Mouse (Mus musculus) neural tube, embryonic 11.5 days (tissue): ENCODE measurements around the gene Magoh. TPM values are rescaled to one million over a fixed set of nuclear protein-coding genes. Genes with fewer than 3 reads are reported as not detected.

ENCODE experiments used
- ATAC-seq: fragments of 200-750 bp; cut with Nextera tagmentation; 2 replicates; pipeline ENCODE4 v1.8.0; 2017; ENCODE audit warnings: moderate number of reproducible peaks, mild to moderate bottlenecking, moderate TSS enrichment, moderate library complexity; ENCODE audit not compliant: insufficient read depth, low FRiP score, low TSS enrichment
- DNase-seq: peaks from one replicate; pipeline ENCODE4 v3.0.0-alpha.2; 2015; ENCODE audit warnings: low spot score
- H3K27ac ChIP-seq: fragments of 300-500 bp; sonication (generic); 2 replicates; pipeline ENCODE4 v1.5.1; 2014; ENCODE audit warnings: low read depth, mild to moderate bottlenecking, low read length
- H3K27me3 ChIP-seq: fragments of 300-500 bp; sonication (generic); 2 replicates; pipeline ENCODE4 v1.6.1; 2014; ENCODE audit warnings: mild to moderate bottlenecking, low read length, mixed read lengths; ENCODE audit not compliant: control insufficient read depth, insufficient read depth
- H3K36me3 ChIP-seq: fragments of 300-500 bp; sonication (generic); 2 replicates; pipeline ENCODE4 v1.6.1; 2014; ENCODE audit warnings: mild to moderate bottlenecking, low read length, moderate library complexity, mixed read lengths; ENCODE audit not compliant: control insufficient read depth, insufficient read depth
- H3K4me1 ChIP-seq: fragments of 300-500 bp; sonication (generic); 2 replicates; pipeline ENCODE4 v1.6.1; 2014; ENCODE audit warnings: low read length, mixed read lengths; ENCODE audit not compliant: control insufficient read depth, insufficient read depth
- H3K4me2 ChIP-seq: fragments of 300-500 bp; sonication (generic); 2 replicates; pipeline ENCODE4 v1.6.1; 2014; ENCODE audit warnings: low read depth, mild to moderate bottlenecking, moderate library complexity
- H3K4me3 ChIP-seq: fragments of 300-500 bp; sonication (generic); 2 replicates; pipeline ENCODE4 v1.5.1; 2014; ENCODE audit warnings: low read depth, low read length
- H3K9ac ChIP-seq: fragments of 300-500 bp; sonication (generic); 2 replicates; pipeline ENCODE4 v1.6.1; 2014; ENCODE audit warnings: mild to moderate bottlenecking, low read length
- H3K9me3 ChIP-seq: fragments of 300-500 bp; sonication (generic); 2 replicates; pipeline ENCODE4 v1.6.1; 2016; ENCODE audit warnings: low read length; ENCODE audit not compliant: control insufficient read depth
- WGBS: fragments of 180-500 bp; shearing (Covaris S2); extraction: QIAGEN DNeasy Blood & Tissue Kit; methylation state at CpG from one replicate; pipeline ENCODE4 v1.1.7; 2014; 5-methylcytosine and 5-hydroxymethylcytosine counted together
- polyA plus RNA-seq: library from polyadenylated mRNA; unstranded; fragments of >200 nt; fragmentation: Nextera tagmentation; extraction: Ambion mirVana; gene quantifications from 2 replicates; pipeline ENCODE4 v1.2.1, GENCODE M21; 2014

Magoh gene
- 195 and 208 TPM in 2 replicates for polyA plus RNA-seq

GRCm38 (mm10) chr4:107879254-107880050, at the start of gene Magoh:
TSS of gene Magoh (plus strand) at chr4:107879755.
- 4% methylated on average over 48 of the region's 48 CpGs for WGBS
- DNase-seq (peak; percentile 97), ATAC-seq (peak; percentile 90)
- H3K9me3 ChIP-seq: no peaks in the 10 kb centered on the region
- H3K27ac ChIP-seq: no peak within 1 kb of the TSS
- peak within 1 kb of the TSS; percentile 61 for H3K4me2 ChIP-seq
- H3K4me1 ChIP-seq: 0 out of 2 replicates have a peak, but pooled peaks cover 4% of the 10 kb centered on the region
- H3K4me3 ChIP-seq: peak within 1 kb of the TSS; percentile 54
- H3K27me3 ChIP-seq: no peaks in the 10 kb centered on the region
- peak within 1 kb of the TSS; percentile 44 for H3K9ac ChIP-seq
- peaks cover 4% of the 10 kb centered on the region for H3K36me3 ChIP-seq

DNA sequence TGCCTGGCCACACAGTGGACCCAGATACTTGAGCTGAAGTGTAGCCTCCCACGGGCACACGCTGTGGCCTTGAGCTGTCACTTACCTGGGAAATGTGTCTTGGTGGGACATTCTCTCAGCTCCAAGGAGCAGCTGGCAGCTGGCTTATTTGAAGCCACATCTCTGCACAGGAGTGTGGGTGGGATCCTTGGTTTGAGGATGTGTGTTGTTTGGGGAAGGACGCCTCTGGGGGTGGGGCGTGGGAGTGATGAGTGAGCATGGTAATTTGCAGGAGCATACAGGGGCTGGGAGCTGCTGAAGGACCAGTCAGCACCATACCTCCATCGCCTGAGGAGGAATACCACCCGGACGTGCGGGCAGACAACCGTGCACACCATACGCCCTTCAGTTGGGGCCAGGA, 49.4 kb upstream of the Magoh start:
- H3K27ac ChIP-seq: peak overlapping the region; percentile 78
- H3K4me3 ChIP-seq: no peak overlapping the region
- H3K9me3 ChIP-seq: no peaks in the 10 kb centered on the region
- no peaks in the 10 kb centered on the region for H3K27me3 ChIP-seq
- ATAC-seq (peak; percentile 25), DNase-seq (no peak)
- no peak overlapping the region for H3K9ac ChIP-seq
- no peak overlapping the region for H3K4me2 ChIP-seq
- peaks cover 81% of the 10 kb centered on the region for H3K4me1 ChIP-seq
- no peaks in the 10 kb centered on the region for H3K36me3 ChIP-seq
- 50% methylated on average over 10 of the region's 10 CpGs for WGBS

- Histone ChIP-seq H3K9ac (peak overlapping the region; percentile 24), H3K4me2 (no peak overlapping the region), H3K27me3 (no peaks in the 10 kb centered on the region), H3K4me3 (no peak overlapping the region), H3K27ac (peak overlapping the region; percentile 78), H3K9me3 (no peaks in the 10 kb centered on the region), H3K36me3 (no peaks in the 10 kb centered on the region), H3K4me1 (peaks cover 83% of the 10 kb centered on the region)
- ATAC-seq: peak; percentile 72
- DNase-seq: peak; percentile 78
- 35% methylated on average over 7 of the region's 7 CpGs for WGBS
These were observed 48.7 kb upstream of the Magoh start for GRCm38 (mm10) chr4:107830821-107831221.

DNA sequence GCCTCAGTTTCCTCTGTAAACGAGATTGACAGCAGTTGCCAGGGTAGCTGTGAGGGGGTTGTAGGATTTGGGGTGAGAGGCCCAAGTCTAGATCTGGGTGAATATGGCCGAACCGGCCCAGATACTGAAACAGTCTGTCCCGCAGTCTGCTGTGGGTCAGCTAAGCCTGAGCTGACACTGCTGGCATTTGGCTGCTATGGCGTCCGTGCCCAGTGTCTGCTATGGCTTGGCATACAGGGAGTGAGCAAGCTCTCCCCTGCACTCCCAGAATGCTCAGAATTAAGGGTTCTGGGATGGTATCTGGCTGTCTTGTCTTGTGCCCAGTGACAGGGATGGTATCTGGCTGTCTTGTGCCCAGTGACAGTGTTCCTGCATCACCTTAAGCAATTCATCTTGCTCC, 47.9 kb upstream of the Magoh start:
- WGBS: 90% methylated on average over 6 of the region's 6 CpGs
- peak overlapping the region; percentile 24; the same call in 1 of the 2 replicates for H3K9ac ChIP-seq
- no peaks in the 10 kb centered on the region for H3K36me3 ChIP-seq
- no peaks in the 10 kb centered on the region for H3K9me3 ChIP-seq
- peak overlapping the region; percentile 78 for H3K27ac ChIP-seq
- no peaks in the 10 kb centered on the region for H3K27me3 ChIP-seq
- H3K4me3 ChIP-seq: no peak overlapping the region
- DNase-seq (no peak), ATAC-seq (no peak)
- H3K4me2 ChIP-seq: no peak overlapping the region
- H3K4me1 ChIP-seq: peaks cover 86% of the 10 kb centered on the region

- DNase-seq (no peak), ATAC-seq (no peak)
- 76% methylated on average over 5 of the region's 5 CpGs for WGBS
- Histone ChIP-seq H3K27ac (no peak overlapping the region), H3K9me3 (no peaks in the 10 kb centered on the region), H3K4me3 (no peak overlapping the region), H3K27me3 (no peaks in the 10 kb centered on the region), H3K9ac (no peak overlapping the region), H3K4me2 (no peak overlapping the region), H3K4me1 (peaks cover 80% of the 10 kb centered on the region), H3K36me3 (no peaks in the 10 kb centered on the region)
These were observed 46.0 kb upstream of the Magoh start for GRCm38 (mm10) chr4:107833525-107833924.

DNA sequence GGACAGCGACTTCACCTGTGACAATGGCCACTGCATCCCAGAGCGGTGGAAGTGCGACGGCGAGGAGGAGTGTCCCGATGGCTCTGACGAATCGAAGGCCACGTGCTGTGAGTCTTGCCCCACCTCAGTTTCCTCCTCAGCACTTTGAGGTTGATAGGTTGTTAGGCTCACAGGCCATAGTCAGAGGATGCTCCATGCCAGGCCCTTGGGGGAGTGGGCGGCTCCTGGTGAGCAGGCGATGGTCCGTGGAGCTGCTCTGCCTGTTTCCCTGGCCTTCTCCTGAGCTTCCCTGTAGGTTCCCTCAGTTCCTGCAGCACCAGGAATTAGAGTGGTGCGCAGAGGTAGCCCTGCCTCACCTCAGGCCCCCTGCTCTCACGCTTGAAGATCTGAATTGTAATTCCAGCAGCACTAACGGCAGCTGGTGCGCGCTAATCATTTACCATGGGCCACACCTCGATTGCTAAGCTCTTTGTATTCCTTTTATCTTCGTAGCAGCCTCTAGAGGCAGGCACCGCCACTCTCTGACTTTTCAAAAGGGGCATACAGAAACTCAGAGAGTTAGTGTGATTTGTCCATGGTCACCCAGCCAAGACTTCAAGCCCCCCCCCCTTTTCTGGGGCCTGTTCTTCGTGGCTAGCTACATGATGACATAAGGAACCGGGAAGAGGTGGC, 44.8 kb upstream of the Magoh start:
- peak overlapping the region; percentile 50 for H3K9ac ChIP-seq
- 40% methylated on average over 22 of the region's 22 CpGs for WGBS
- peak; percentile 5; the same call in 1 of the 2 replicates for ATAC-seq

DNA sequence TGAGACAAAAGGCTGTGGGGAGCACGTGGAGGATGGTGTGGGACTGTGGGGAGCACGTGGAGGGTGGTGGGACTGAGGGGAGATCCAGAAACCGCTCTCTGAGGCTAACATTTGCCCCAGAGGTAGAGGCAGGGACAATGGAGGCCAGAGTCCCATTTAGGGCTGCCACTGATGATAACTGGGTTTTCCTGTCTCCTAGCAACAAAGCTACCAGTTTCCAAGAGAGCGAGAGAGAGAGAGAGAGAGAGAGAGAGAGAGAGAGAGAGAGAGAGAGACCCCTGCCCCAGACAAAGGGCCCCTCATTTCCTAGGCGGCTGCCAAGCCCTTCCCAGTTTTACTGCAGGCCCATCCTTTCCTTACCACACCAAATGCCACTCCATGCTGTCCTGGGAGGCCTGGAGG, 44.0 kb upstream of the Magoh start:
- 15% methylated on average over 4 of the region's 5 CpGs for WGBS
- no peaks in the 10 kb centered on the region for H3K36me3 ChIP-seq
- peak overlapping the region; percentile 9; the same call in 1 of the 2 replicates for H3K4me2 ChIP-seq
- H3K4me1 ChIP-seq: peaks cover 64% of the 10 kb centered on the region
- H3K27me3 ChIP-seq: no peaks in the 10 kb centered on the region
- peak overlapping the region; percentile 83 for H3K27ac ChIP-seq
- H3K9ac ChIP-seq: peak overlapping the region; percentile 50
- DNase-seq: peak; percentile 56
- ATAC-seq: peak; percentile 31
- H3K9me3 ChIP-seq: no peaks in the 10 kb centered on the region
- H3K4me3 ChIP-seq: no peak overlapping the region

More for the DNA sequence above, 44.8 kb upstream of the Magoh start:
- Histone ChIP-seq H3K27ac (peak overlapping the region; percentile 83), H3K4me2 (peak overlapping the region; percentile 9; the same call in 1 of the 2 replicates), H3K9me3 (no peaks in the 10 kb centered on the region), H3K27me3 (no peaks in the 10 kb centered on the region), H3K4me1 (peaks cover 72% of the 10 kb centered on the region), H3K4me3 (no peak overlapping the region), H3K36me3 (no peaks in the 10 kb centered on the region)
- DNase-seq: peak; percentile 50

DNA sequence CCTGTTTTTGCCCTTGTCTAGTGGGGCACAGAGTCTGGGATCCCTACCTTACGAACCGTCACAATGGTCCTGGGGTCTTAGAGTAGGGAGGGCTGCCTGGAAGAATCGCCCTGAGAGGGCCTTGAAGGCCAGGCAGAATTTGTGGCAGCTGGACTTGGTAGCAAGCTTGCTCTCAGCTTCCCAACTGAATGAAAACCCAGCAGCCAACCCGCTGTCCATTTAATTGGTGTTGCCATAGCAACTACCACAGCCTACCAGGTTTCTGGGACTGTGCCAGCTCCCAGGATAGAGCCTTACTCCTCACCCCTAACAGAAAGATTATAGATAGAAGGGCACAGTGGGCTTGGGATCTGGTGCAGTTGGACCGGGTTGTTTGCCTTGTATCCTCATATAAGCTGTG, 42.8 kb upstream of the Magoh start:
- no peaks in the 10 kb centered on the region for H3K36me3 ChIP-seq
- H3K4me3 ChIP-seq: no peak overlapping the region
- H3K9me3 ChIP-seq: no peaks in the 10 kb centered on the region
- 60% methylated on average over 5 of the region's 5 CpGs for WGBS
- H3K27ac ChIP-seq: peak overlapping the region; percentile 83
- H3K4me2 ChIP-seq: no peak overlapping the region
- DNase-seq: peak; percentile 75
- H3K9ac ChIP-seq: no peak overlapping the region
- no peaks in the 10 kb centered on the region for H3K27me3 ChIP-seq
- peak; percentile 64 for ATAC-seq
- H3K4me1 ChIP-seq: peaks cover 52% of the 10 kb centered on the region
